Mouse (Mus musculus): ENCODE measurements around the gene Mapk11. TPM values are rescaled to one million over a fixed set of nuclear protein-coding genes. Genes with fewer than 3 reads are reported as not detected.

Mapk11 gene
- total RNA-seq (2012; rRNA removed) (0.04 and 0.16 TPM in 2 replicates), polyA plus RNA-seq (2012; ENCODE audit: insufficient read depth in 1 of 2, insufficient read length in 2 of 2, low read depth in 1 of 2, low replicate concordance in 2 of 2, missing spikeins in 1 of 2) (under 1 TPM in 1 of 2 experiments, not detected in 1; 0.04 TPM)

DNA sequence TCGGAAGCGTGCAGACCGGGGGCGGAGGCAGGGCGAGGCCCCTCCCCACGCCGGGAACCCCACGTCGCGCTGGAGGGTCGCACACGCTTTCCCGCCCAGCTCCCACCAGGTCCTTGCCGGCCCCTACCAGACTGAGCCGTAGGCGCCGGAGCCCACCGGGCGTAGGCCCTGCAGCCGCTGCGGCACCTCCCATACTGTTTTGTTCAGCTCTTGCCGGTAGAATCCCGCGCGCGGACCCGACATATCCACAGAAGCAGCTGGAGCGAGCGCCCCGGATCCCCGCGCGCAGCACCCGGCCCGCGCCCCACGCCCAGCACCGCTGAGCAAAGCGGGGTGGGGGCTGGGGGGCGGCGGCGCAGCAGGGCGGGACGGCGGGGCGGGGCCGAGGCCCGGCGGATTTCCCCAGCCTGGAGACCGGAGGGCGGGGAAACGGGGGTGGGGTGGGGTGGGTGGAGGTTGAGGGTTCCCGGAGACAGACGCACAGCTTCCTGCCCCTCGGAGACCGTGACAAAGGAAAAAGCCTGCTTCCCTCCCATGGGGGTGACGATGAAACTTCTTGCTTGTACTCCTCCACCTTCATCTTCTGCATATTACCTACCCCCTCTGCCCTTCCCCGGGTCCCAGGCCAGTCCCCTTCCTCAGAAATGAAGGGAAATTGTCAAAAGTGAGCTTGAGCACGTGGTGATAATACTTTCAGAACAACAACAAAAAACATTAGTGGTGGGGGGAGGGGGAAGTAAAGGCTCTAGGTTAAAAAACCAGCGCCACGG, at the start of gene Mapk11:
Gene Mapk11, minus strand, starts transcription at position 358 of the 770 bp plus-strand sequence.
- Histone ChIP-seq H3K27ac (ENCODE audit: control insufficient read depth, low read depth, low read length) (no peak within 1 kb of the TSS), H3K27me3 (ENCODE audit: control insufficient read depth in 1 of 2, insufficient read depth in 2 of 2, low read length in 2 of 2) (0 out of 4 replicates have a peak, but pooled peaks cover 0 to 1% of the 10 kb centered on the region in 2 experiments), H3K4me3 (ENCODE audit: control insufficient read depth in 1 of 2, insufficient read depth in 1 of 2, low read depth in 2 of 2, low read length in 2 of 2) (peak within 1 kb of the TSS in 1 of 2 experiments; percentile 25; a peak in 1 of 4 replicates), H3K4me1 (ENCODE audit: control insufficient read depth in 1 of 2, insufficient read depth in 2 of 2, low read length in 2 of 2) (no peaks in the 10 kb centered on the region), H3K79me2 (ENCODE audit: control insufficient read depth, insufficient read depth, low read length, poor library complexity) (no peaks in the 10 kb centered on the region), H3K9ac (ENCODE audit: control insufficient read depth, low read depth, low read length, poor library complexity, severe bottlenecking) (no peak within 1 kb of the TSS; the same call in 1 of the 2 replicates), H3K36me3 (ENCODE audit: control insufficient read depth in 1 of 2, insufficient read depth in 2 of 2, low read length in 2 of 2) (no peaks in the 10 kb centered on the region), H3K9me3 (replicated peaks; ENCODE audit: insufficient read depth, low read length) (no peaks in the 10 kb centered on the region)
- TF ChIP-seq USF1 (IDR thresholded peaks at IDR 0.05; ENCODE audit: low read depth, low read length) = no peak
- no peak for DNase-seq (ENCODE audit: low read depth, low spot score)

DNA sequence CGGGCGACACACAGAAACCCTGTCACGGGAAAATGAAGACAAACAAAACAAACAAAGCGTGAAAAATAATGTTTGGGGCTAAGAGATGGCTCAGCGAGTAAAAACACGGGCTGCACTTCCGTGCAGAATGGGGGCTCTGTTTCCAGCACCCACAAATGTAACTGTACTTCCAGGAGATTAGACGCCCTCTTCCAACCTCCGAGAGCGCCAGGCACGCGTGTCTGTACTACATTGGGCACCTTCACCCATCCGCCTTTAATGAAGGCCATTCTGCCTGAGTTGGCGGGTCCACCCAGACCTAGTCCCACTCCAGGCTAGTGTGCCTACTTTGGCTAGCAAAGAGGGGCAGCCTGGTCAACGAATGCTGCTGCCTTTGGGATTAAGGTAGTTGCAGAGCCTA, 47.6 kb upstream of the Mapk11 start:
- peak overlapping the region; percentile 58 to 99 for H3K4me3 ChIP-seq (ENCODE audit: control insufficient read depth in 1 of 2, insufficient read depth in 1 of 2, low read depth in 2 of 2, low read length in 2 of 2)
- no peaks in the 10 kb centered on the region for H3K27me3 ChIP-seq (ENCODE audit: control insufficient read depth in 1 of 2, insufficient read depth in 2 of 2, low read length in 2 of 2)
- H3K27ac ChIP-seq (ENCODE audit: control insufficient read depth, low read depth, low read length) = peak overlapping the region; percentile 10; the same call in 1 of the 2 replicates
- peaks cover 10% of the 10 kb centered on the region; the same call in 1 of the 2 replicates for H3K79me2 ChIP-seq (ENCODE audit: control insufficient read depth, insufficient read depth, low read length, poor library complexity)
- H3K9ac ChIP-seq (ENCODE audit: control insufficient read depth, low read depth, low read length, poor library complexity, severe bottlenecking) = peak overlapping the region; percentile 100
- no peak for DNase-seq (ENCODE audit: low read depth, low spot score)
- no peak for TF ChIP-seq CHD2 (IDR thresholded peaks at IDR 0.05; ENCODE audit: low read length)
- H3K9me3 ChIP-seq (replicated peaks; ENCODE audit: insufficient read depth, low read length) = no peaks in the 10 kb centered on the region
- H3K36me3 ChIP-seq (ENCODE audit: control insufficient read depth in 1 of 2, insufficient read depth in 2 of 2, low read length in 2 of 2) = peaks cover 0 to 10% of the 10 kb centered on the region in 2 experiments; a peak in 2 of 4 replicates
- peaks cover 0 to 13% of the 10 kb centered on the region in 2 experiments; a peak in 2 of 4 replicates for H3K4me1 ChIP-seq (ENCODE audit: control insufficient read depth in 1 of 2, insufficient read depth in 2 of 2, low read length in 2 of 2)

DNA sequence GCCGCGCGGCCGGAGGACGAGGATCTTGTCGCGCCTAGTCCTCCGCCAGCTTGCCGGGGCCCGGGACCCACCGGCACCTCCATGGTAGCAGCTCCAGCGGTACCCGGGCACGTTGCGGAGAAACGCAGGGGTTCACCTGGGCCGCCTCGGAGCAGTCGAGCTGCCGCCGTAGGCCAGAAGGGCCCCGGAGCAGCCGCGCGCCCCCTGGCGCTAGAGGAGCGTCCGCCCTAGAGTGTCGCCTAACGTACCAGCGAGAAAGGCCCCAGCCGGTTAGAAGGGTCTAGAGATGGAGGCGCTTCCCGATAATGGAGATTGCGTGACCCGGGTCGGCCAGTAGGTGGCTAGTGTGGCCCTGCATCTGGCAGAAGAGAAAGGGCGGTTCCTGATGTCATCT, 46.9 kb upstream of the Mapk11 start, which contains the start of gene Dennd6b:
Gene Dennd6b, minus strand, starts transcription at position 184 of the 394 bp plus-strand sequence.
- peak within 1 kb of the TSS; percentile 73 to 99 for H3K4me3 ChIP-seq (ENCODE audit: control insufficient read depth in 1 of 2, insufficient read depth in 1 of 2, low read depth in 2 of 2, low read length in 2 of 2)
- peaks cover 10% of the 10 kb centered on the region; the same call in 1 of the 2 replicates for H3K79me2 ChIP-seq (ENCODE audit: control insufficient read depth, insufficient read depth, low read length, poor library complexity)
- H3K4me1 ChIP-seq (ENCODE audit: control insufficient read depth in 1 of 2, insufficient read depth in 2 of 2, low read length in 2 of 2) = peaks cover 0 to 13% of the 10 kb centered on the region in 2 experiments; a peak in 2 of 4 replicates
- H3K27me3 ChIP-seq (ENCODE audit: control insufficient read depth in 1 of 2, insufficient read depth in 2 of 2, low read length in 2 of 2) = no peaks in the 10 kb centered on the region
- H3K9me3 ChIP-seq (replicated peaks; ENCODE audit: insufficient read depth, low read length) = no peaks in the 10 kb centered on the region
- peaks cover 0 to 10% of the 10 kb centered on the region in 2 experiments; a peak in 2 of 4 replicates for H3K36me3 ChIP-seq (ENCODE audit: control insufficient read depth in 1 of 2, insufficient read depth in 2 of 2, low read length in 2 of 2)
- DNase-seq (ENCODE audit: low read depth, low spot score) = peak; percentile 98
- H3K27ac ChIP-seq (ENCODE audit: control insufficient read depth, low read depth, low read length) = peak within 1 kb of the TSS; percentile 94
- H3K9ac ChIP-seq (ENCODE audit: control insufficient read depth, low read depth, low read length, poor library complexity, severe bottlenecking) = peak within 1 kb of the TSS; percentile 100
- TF ChIP-seq MYC (IDR thresholded peaks at IDR 0.05; ENCODE audit: low read depth, low read length) (peak; percentile 81; the same call in 1 of the 2 replicates), MAX (IDR thresholded peaks at IDR 0.05; ENCODE audit: low read length) (no peak), UBTF (IDR thresholded peaks at IDR 0.05; ENCODE audit: borderline replicate concordance, insufficient read depth, low read depth, low read length) (no peak), POLR2AphosphoS2 (IDR thresholded peaks at IDR 0.05; ENCODE audit: low read length) (no peak), TBP (IDR thresholded peaks at IDR 0.05; ENCODE audit: low read depth, low read length) (peak; percentile 56), POLR2A (IDR thresholded peaks at IDR 0.05; ENCODE audit: control insufficient read depth in 1 of 2, insufficient read depth in 1 of 2, low read depth in 1 of 2, low read length in 2 of 2, poor library complexity in 1 of 2) (peak; percentile 13 to 72), MXI1 (IDR thresholded peaks at IDR 0.05; ENCODE audit: low read depth, low read length) (peak; percentile 56), RAD21 (IDR thresholded peaks at IDR 0.05; ENCODE audit: low read depth, low read length) (no peak), TAL1 (IDR thresholded peaks at IDR 0.05; ENCODE audit: low read length) (no peak), ZMIZ1 (IDR thresholded peaks at IDR 0.05; ENCODE audit: low read depth, low read length) (no peak), JUND (IDR thresholded peaks at IDR 0.05; ENCODE audit: low read depth, low read length) (no peak), E2F4 (IDR thresholded peaks at IDR 0.05; ENCODE audit: borderline replicate concordance, low read depth, low read length) (no peak), ZC3H11A (IDR thresholded peaks at IDR 0.05; ENCODE audit: low read depth, low read length) (no peak), NELFE (IDR thresholded peaks at IDR 0.05; ENCODE audit: low read depth, low read length) (no peak), POLR2AphosphoS5 (IDR thresholded peaks at IDR 0.05; ENCODE audit: borderline replicate concordance, low read depth, low read length) (no peak), TCF12 (IDR thresholded peaks at IDR 0.05; ENCODE audit: low read depth, low read length) (peak; percentile 56; the same call in 1 of the 2 replicates), USF1 (IDR thresholded peaks at IDR 0.05; ENCODE audit: low read depth, low read length) (no peak), RCOR1 (IDR thresholded peaks at IDR 0.05; ENCODE audit: low read depth, low read length) (no peak), ZNF384 (IDR thresholded peaks at IDR 0.05; ENCODE audit: low read depth, low read length) (no peak), CHD2 (IDR thresholded peaks at IDR 0.05; ENCODE audit: low read length) (no peak), MYB (IDR thresholded peaks at IDR 0.05; ENCODE audit: low read depth, low read length) (no peak), CTCF (IDR thresholded peaks at IDR 0.05 in 2 of 3, conservative IDR thresholded peaks at IDR 0.05 in 1 of 3; ENCODE audit: control insufficient read depth in 1 of 3, insufficient read depth in 1 of 3, low read depth in 2 of 3, low read length in 3 of 3, poor library complexity in 1 of 3, severe bottlenecking in 1 of 3) (peak; percentile 65 to 97 (median 79)), KAT2A (conservative IDR thresholded peaks at IDR 0.05; ENCODE audit: low read depth, low read length) (no peak), MAZ (IDR thresholded peaks at IDR 0.05; ENCODE audit: low read depth, low read length) (no peak)

All from MEL (cell line).